Mouse (Mus musculus) CH12.LX (cell line): Measurements from ENCODE around the gene Hecw2.
A peak's percentile ranks its signal among the peaks of the same experiment; 100 is the strongest.

Experiments used
- CTCF ChIP-seq, 2 experiments: IDR thresholded peaks in 1 of 2; conservative IDR thresholded peaks in 1 of 2; 2 replicates each; pipeline ENCODE4 v1.5.1; 2011 to 2012; ENCODE audit warnings: low read depth in 2 of 2, low read length in 2 of 2, improper control_type of control experiment in 1 of 2, inconsistent platforms in 1 of 2, mild to moderate bottlenecking in 1 of 2, moderate library complexity in 1 of 2
- EP300 ChIP-seq: IDR thresholded peaks from 2 replicates; pipeline ENCODE4 v1.6.1; 2011; ENCODE audit warnings: low read length, improper control_type of control experiment
- MYC ChIP-seq: IDR thresholded peaks from 2 replicates; pipeline ENCODE4 v1.6.1; 2011; ENCODE audit warnings: low read depth, mild to moderate bottlenecking, improper control_type of control experiment, low read length
- RAD21 ChIP-seq: IDR thresholded peaks from 2 replicates; pipeline ENCODE4 v1.6.1; 2011; ENCODE audit warnings: low read depth, mild to moderate bottlenecking, low read length, improper control_type of control experiment, moderate library complexity

GRCm38 (mm10) chr1:53784291-53784720 lies 410.7 kb downstream of the Hecw2 start:
- TF ChIP-seq EP300 = no peak
- TF ChIP-seq RAD21 = no peak
- TF ChIP-seq CTCF (conservative IDR thresholded peaks at IDR 0.05 in 1 of 2, IDR thresholded peaks at IDR 0.05 in 1 of 2; ENCODE audit: low read depth in 2 of 2, low read length in 2 of 2) = no peak
- 0 out of 2 replicates have a peak, but pooled peaks have one; percentile 35 for TF ChIP-seq MYC
